Mouse (Mus musculus): ENCODE measurements at regions not wholly inside any gene's neighbourhood (a gene's known extent, or its start where the extent isn't known, plus 50 kb on each side); places are given as distances from the start of the nearest gene placed in this dataset.

DNA sequence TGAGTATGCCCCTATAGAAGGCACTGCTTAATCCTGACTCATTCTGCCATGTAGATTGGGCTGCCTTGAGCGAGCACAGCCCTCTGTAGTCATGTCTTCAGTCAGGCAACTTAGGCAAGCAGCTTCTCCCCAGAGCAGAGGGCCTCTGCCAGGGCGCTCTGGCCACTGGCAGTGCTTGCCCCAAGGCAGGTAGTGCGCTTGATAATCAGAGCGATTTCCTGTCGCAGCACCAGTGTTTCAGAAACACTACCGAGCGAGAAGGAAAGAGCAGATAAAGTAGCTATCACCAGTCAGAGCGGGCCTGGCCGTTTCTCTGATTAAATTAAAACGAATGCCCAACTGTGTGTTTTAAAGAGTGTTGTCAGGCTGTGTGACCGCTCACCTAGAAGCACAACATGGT lies 52.6 kb upstream of the Mphosph6 start:
- TF ChIP-seq MAX (IDR thresholded peaks at IDR 0.05; ENCODE audit: low read length): no peak
- TF ChIP-seq TBP (conservative IDR thresholded peaks at IDR 0.05; ENCODE audit: low read depth, low read length): no peak
